Mouse (Mus musculus) liver, embryonic 14.5 days (tissue): ENCODE results near the gene Alkbh4.

Experiments used
- CTCF ChIP-seq: IDR thresholded peaks from 2 replicates; pipeline ENCODE4 v1.5.1; 2016; ENCODE audit warnings: antibody characterized with exemption, low read depth, control low read depth
- EP300 ChIP-seq: IDR thresholded peaks from 2 replicates; pipeline ENCODE4 v1.6.1; 2016; ENCODE audit warnings: antibody characterized with exemption, low read depth

- TF ChIP-seq CTCF = peak; percentile 93
- TF ChIP-seq EP300 = no peak
These were observed 33.7 kb upstream of the Alkbh4 start for GRCm38 (mm10) chr5:136102099-136102820.
